Mouse (Mus musculus) heart, postnatal 0 days (tissue): ENCODE data around the gene Knop1. TPM values are rescaled to one million over a fixed set of nuclear protein-coding genes. Genes with fewer than 3 reads are reported as not detected.
A peak's percentile ranks its signal among the peaks of the same experiment; 100 is the strongest.

Experiments used
- ATAC-seq: fragments of 200-750 bp; cut with Nextera tagmentation; 2 replicates; pipeline ENCODE4 v1.8.0; 2017; ENCODE audit warnings: low read depth, moderate number of reproducible peaks, moderate library complexity; ENCODE audit not compliant: insufficient read depth
- DNase-seq: peaks from one replicate; pipeline ENCODE4 v3.0.0-alpha.2; 2016; ENCODE audit warnings: low spot score
- H3K27ac ChIP-seq: fragments of 300-500 bp; sonication (generic); 2 replicates; pipeline ENCODE4 v1.5.1; 2014; ENCODE audit warnings: low read depth, mild to moderate bottlenecking
- H3K27me3 ChIP-seq: fragments of 300-500 bp; sonication (generic); 2 replicates; pipeline ENCODE4 v1.6.1; 2014; ENCODE audit warnings: low read length, mixed read lengths; ENCODE audit not compliant: control insufficient read depth, insufficient read depth
- H3K36me3 ChIP-seq: fragments of 300-500 bp; sonication (generic); replicated peaks from 2 replicates; pipeline ENCODE4 v1.6.1; 2014; ENCODE audit warnings: low read length, mixed read lengths; ENCODE audit not compliant: control insufficient read depth, insufficient read depth
- H3K4me1 ChIP-seq: fragments of 300-500 bp; sonication (generic); 2 replicates; pipeline ENCODE4 v1.6.1; 2014; ENCODE audit warnings: antibody characterized with exemption; ENCODE audit not compliant: control insufficient read depth, insufficient read depth
- H3K4me2 ChIP-seq: fragments of 300-500 bp; sonication (generic); 2 replicates; pipeline ENCODE4 v1.6.1; 2014; ENCODE audit warnings: low read depth, mild to moderate bottlenecking, low read length, moderate library complexity
- H3K4me3 ChIP-seq: fragments of 300-500 bp; sonication (generic); 2 replicates; pipeline ENCODE4 v1.5.1; 2014; ENCODE audit warnings: low read depth, low read length
- H3K9ac ChIP-seq: fragments of 300-500 bp; sonication (generic); replicated peaks from 2 replicates; pipeline ENCODE4 v1.6.1; 2014; ENCODE audit warnings: low read depth, low read length, mixed read lengths
- H3K9me3 ChIP-seq: fragments of 300-500 bp; sonication (generic); replicated peaks from 2 replicates; pipeline ENCODE4 v1.6.1; 2016; ENCODE audit warnings: low read length; ENCODE audit not compliant: control insufficient read depth
- CTCF ChIP-seq: IDR thresholded peaks from 2 replicates; pipeline ENCODE4 v1.5.1; 2016; ENCODE audit warnings: antibody characterized with exemption, control low read depth, low read depth
- EP300 ChIP-seq: IDR thresholded peaks from 2 replicates; pipeline ENCODE4 v1.6.1; 2016; ENCODE audit warnings: antibody characterized with exemption, low read depth
- WGBS: fragments of 180-500 bp; shearing (Covaris S2); extraction: QIAGEN DNeasy Blood & Tissue Kit; methylation state at CpG from one replicate; pipeline ENCODE4 v1.1.7; 2014; 5-methylcytosine and 5-hydroxymethylcytosine counted together
- polyA plus RNA-seq: library from polyadenylated mRNA; unstranded; fragments of >200 nt; fragmentation: Nextera tagmentation; extraction: Ambion mirVana; gene quantifications from 2 replicates; pipeline ENCODE4 v1.2.1, GENCODE M21; 2015
- total RNA-seq: library from RNA; depleted of rRNA; stranded (reverse); fragments of >200 nt; gene quantifications from 2 replicates; pipeline ENCODE4 v1.2.3, GENCODE M21; 2014; ENCODE audit warnings: low replicate concordance

Knop1 gene
- total and polyA plus RNA-seq, 2 experiments from 2014 or later, result 11.9 to 40.3 TPM

DNA sequence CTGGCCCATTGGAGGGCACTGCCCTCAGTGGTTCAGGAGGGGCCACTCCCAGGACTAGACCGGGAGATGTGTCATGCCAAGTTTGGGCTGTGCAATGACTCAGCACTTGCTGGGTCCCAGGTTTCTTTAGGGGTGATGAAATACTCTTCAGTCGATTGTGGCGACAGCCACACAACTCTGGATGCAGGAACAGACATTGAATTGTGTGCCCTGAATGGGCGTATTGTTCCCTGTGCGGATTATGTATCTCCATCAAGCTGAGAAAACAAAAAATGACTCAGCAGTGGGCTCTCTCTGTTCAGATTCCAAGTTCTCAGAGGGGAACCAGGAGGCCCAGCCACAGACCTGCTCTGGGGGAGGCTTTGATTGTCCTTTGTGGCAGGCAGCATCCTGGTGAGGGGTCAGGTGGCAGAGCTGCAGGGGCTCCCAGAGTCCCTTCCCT, 28.1 kb downstream of the Knop1 start:
- Histone ChIP-seq H3K4me2 (no peak overlapping the region), H3K27ac (no peak overlapping the region), H3K27me3 (no peaks in the 10 kb centered on the region), H3K9ac (no peak overlapping the region), H3K4me3 (no peak overlapping the region), H3K36me3 (peaks cover 50% of the 10 kb centered on the region), H3K4me1 (no peaks in the 10 kb centered on the region), H3K9me3 (no peaks in the 10 kb centered on the region)
- DNase-seq (no peak), ATAC-seq (no peak; the same call in 1 of the 2 replicates)
- 67% methylated on average over 5 of the region's 5 CpGs for WGBS
- TF ChIP-seq CTCF, result no peak
- no peak for TF ChIP-seq EP300

- H3K36me3 ChIP-seq, result peaks cover 35% of the 10 kb centered on the region
- no peak for ATAC-seq
- WGBS, result 72% methylated on average over 7 of the region's 7 CpGs
- no peak for DNase-seq
- H3K27me3 ChIP-seq, result no peaks in the 10 kb centered on the region
- H3K27ac ChIP-seq, result no peak overlapping the region
- H3K4me3 ChIP-seq, result no peak overlapping the region
- TF ChIP-seq EP300 (no peak), CTCF (no peak)
- H3K4me2 ChIP-seq, result no peak overlapping the region
- H3K4me1 ChIP-seq, result peaks cover 12% of the 10 kb centered on the region; the same call in 1 of the 2 replicates
- H3K9me3 ChIP-seq, result no peaks in the 10 kb centered on the region
- no peak overlapping the region for H3K9ac ChIP-seq
Observed at GRCm38 (mm10) chr7:118824451-118824850, 31.6 kb downstream of the Knop1 start.

DNA sequence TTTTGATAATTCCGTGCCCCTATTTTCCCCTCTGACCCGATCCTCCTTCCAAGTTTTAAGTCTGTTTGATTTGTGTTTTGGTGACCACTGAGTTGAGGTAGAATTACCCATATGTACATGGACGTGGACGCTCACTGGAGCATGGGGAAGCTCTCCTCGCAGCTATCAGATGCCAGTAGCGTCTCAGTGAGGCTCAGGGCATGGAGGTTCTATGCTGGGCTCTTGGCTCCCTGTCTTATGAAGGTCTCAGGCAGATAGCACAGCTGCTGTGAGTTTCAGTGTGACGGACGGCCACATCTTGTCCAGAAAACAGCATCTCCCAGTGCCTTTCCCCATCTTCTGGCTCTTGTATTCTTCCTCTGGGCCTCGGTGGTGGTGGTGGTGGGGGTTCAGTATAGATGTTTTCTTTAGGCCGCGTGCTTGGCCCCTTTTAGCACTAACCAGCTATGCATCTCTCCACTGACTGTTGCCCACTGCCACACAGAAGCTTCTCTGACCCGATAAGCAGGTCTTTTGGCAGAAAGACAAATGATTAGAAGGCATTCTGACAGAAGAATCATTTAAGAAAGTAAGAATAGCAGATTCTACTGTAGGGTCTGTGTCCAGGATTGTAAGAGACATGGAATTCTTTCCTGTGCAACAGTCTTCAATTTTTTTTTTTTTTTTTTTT, 34.0 kb downstream of the Knop1 start:
- Histone ChIP-seq H3K4me1 (peaks cover 12% of the 10 kb centered on the region; the same call in 1 of the 2 replicates), H3K9ac (no peak overlapping the region), H3K27ac (peak overlapping the region; percentile 72), H3K36me3 (peaks cover 26% of the 10 kb centered on the region; the same call in 1 of the 2 replicates), H3K4me3 (no peak overlapping the region), H3K27me3 (no peaks in the 10 kb centered on the region), H3K4me2 (peak overlapping the region; percentile 22; the same call in 1 of the 2 replicates), H3K9me3 (no peaks in the 10 kb centered on the region)
- no peak for DNase-seq
- ATAC-seq, result no peak
- 74% methylated on average over 12 of the region's 12 CpGs for WGBS
- no peak for TF ChIP-seq CTCF
- TF ChIP-seq EP300, result no peak

DNA sequence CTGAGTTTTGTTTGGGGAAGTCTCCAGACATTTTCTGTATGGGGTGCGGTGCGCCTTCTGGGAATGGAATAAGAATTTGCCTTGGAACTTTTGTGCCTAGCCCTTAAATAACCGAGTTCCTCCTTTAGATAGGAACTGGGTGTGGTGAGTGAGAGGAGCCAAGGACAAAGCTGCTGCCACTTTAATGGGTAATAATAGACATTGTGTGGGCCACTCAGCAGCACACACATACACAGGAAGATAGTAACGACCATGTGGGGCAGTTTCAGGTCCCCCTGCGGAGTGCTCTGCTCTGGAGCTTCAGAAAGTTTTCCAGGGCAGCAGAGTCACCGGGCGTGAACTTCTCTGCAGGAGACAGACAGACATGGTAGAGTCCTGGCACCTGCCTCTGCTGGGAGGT, 34.7 kb downstream of the Knop1 start:
- Histone ChIP-seq H3K4me3 (no peak overlapping the region), H3K27me3 (no peaks in the 10 kb centered on the region), H3K9ac (no peak overlapping the region), H3K36me3 (peaks cover 26% of the 10 kb centered on the region; the same call in 1 of the 2 replicates), H3K4me2 (peak overlapping the region; percentile 22; the same call in 1 of the 2 replicates), H3K27ac (peak overlapping the region; percentile 72), H3K4me1 (peaks cover 12% of the 10 kb centered on the region; the same call in 1 of the 2 replicates), H3K9me3 (no peaks in the 10 kb centered on the region)
- WGBS, result 26% methylated on average over 7 of the region's 7 CpGs
- DNase-seq (peak; percentile 63), ATAC-seq (peak; percentile 87)
- TF ChIP-seq CTCF (no peak), EP300 (no peak)

GRCm38 (mm10) chr7:118819666-118820065, 36.4 kb downstream of the Knop1 start:
- 84% methylated on average over 1 of the region's 1 CpGs for WGBS
- Histone ChIP-seq H3K9me3 (no peaks in the 10 kb centered on the region), H3K4me3 (no peak overlapping the region), H3K27me3 (no peaks in the 10 kb centered on the region), H3K4me1 (peaks cover 12% of the 10 kb centered on the region; the same call in 1 of the 2 replicates), H3K36me3 (peaks cover 27% of the 10 kb centered on the region), H3K9ac (no peak overlapping the region), H3K4me2 (no peak overlapping the region), H3K27ac (no peak overlapping the region)
- DNase-seq (no peak), ATAC-seq (no peak)
- TF ChIP-seq EP300, result no peak
- no peak for TF ChIP-seq CTCF
